Mouse (Mus musculus) cortical plate, adult 2 months (tissue): ENCODE data around the gene 4933425L06Rik.

Source experiments
- CTCF ChIP-seq: fragments of 200-500 bp; IDR thresholded peaks from 2 replicates; pipeline ENCODE4 v1.5.1; 2011; ENCODE audit warnings: mild to moderate bottlenecking, control low read depth, low read length; ENCODE audit not compliant: insufficient read depth; ENCODE audit errors: extremely low read depth
- POLR2A ChIP-seq: fragments of 200-500 bp; IDR thresholded peaks from 2 replicates; pipeline ENCODE4 v1.6.1; 2011; ENCODE audit warnings: mild to moderate bottlenecking, low read length, control low read depth; ENCODE audit not compliant: insufficient read depth; ENCODE audit errors: extremely low read depth

DNA sequence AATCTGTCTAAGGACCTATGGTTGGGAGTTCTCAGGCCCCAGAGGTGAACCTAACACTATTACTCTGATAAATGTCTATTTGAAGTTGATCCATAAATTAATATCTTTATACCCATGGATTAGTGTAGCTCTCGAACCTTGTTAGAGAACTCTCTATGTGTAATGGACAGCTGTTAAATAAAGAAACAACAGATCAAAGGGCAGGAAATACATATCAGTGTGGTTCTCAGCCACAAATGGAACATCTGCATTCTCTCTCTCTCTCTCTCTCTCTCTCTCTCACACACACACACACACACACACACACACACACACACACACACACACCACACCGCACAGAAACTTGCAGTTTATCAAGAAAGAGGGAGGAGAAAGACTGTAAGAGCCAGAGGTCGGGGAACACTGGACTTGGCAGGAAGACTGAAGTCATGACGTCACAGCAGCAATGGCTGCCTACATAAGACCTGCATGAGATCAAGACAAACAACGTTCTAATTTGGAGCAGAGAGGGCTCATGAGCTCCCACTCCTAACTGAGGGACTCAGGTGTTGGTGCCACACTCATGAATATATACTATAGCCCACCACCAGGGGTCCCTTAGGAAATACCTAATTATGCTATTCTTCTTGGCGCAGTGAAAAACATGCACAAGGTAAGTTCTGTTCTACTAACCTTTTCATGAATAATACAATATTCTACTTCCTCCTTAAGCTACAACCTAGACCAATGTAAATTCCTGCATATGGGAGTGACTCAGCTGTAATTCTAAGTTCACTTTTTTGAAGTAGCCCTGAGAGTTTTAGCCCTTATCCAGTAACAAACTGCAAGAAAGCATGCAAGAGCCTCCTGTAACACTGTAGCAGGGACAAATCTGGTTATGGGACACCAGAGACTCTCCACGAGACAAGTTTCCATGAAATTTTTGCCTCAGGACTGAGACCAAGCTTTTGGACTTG is 14.8 kb upstream of the 4933425L06Rik start:
- TF ChIP-seq CTCF = no peak
- no peak for TF ChIP-seq POLR2A
